Mouse (Mus musculus) midbrain, embryonic 13.5 days (tissue): ENCODE data around the gene Lingo2. TPM values are rescaled to one million over a fixed set of nuclear protein-coding genes. Genes with fewer than 3 reads are reported as not detected.
"Not testable (repeated sequence)": the region's sequence is repeated elsewhere in the genome, so short reads cannot be mapped to it uniquely, and the experiment has no call there.

Experiments used
- ATAC-seq: fragments of 200-750 bp; cut with Nextera tagmentation; 2 replicates; pipeline ENCODE4 v1.8.0; 2017; ENCODE audit warnings: mild to moderate bottlenecking, moderate TSS enrichment, moderate library complexity
- H3K27ac ChIP-seq: fragments of 300-500 bp; sonication (generic); 2 replicates; pipeline ENCODE4 v1.5.1; 2015; ENCODE audit warnings: inconsistent platforms, mild to moderate bottlenecking, moderate library complexity
- H3K27me3 ChIP-seq: fragments of 300-500 bp; sonication (generic); 2 replicates; pipeline ENCODE4 v1.6.1; 2015; ENCODE audit warnings: mild to moderate bottlenecking, inconsistent platforms
- H3K36me3 ChIP-seq: fragments of 300-500 bp; sonication (generic); 2 replicates; pipeline ENCODE4 v1.6.1; 2015; ENCODE audit warnings: mild to moderate bottlenecking, inconsistent platforms
- H3K4me1 ChIP-seq: fragments of 300-500 bp; sonication (generic); replicated peaks from 2 replicates; pipeline ENCODE4 v1.6.1; 2015; ENCODE audit warnings: inconsistent platforms
- H3K4me2 ChIP-seq: fragments of 300-500 bp; sonication (generic); replicated peaks from 2 replicates; pipeline ENCODE4 v1.6.1; 2015; ENCODE audit warnings: moderate library complexity, mild to moderate bottlenecking, inconsistent platforms
- H3K4me3 ChIP-seq: fragments of 300-500 bp; sonication (generic); replicated peaks from 2 replicates; pipeline ENCODE4 v1.5.1; 2015; ENCODE audit warnings: mild to moderate bottlenecking, inconsistent platforms
- H3K9ac ChIP-seq: fragments of 300-500 bp; sonication (generic); replicated peaks from 2 replicates; pipeline ENCODE4 v1.6.1; 2015; ENCODE audit warnings: mild to moderate bottlenecking, inconsistent platforms
- H3K9me3 ChIP-seq: fragments of 300-500 bp; sonication (generic); 2 replicates; pipeline ENCODE4 v1.6.1; 2016; ENCODE audit warnings: mild to moderate bottlenecking, inconsistent platforms
- WGBS: fragments of 180-500 bp; shearing (Covaris S2); methylation state at CpG from one replicate; pipeline ENCODE4 v1.1.7; 2015; 5-methylcytosine and 5-hydroxymethylcytosine counted together
- microRNA counts: library from miRNA; unstranded; fragments of <30 nt; microRNA quantifications from one replicate; lab custom pipeline; 2016
- microRNA-seq: library from miRNA; unstranded; fragments of <30 nt; microRNA quantifications from one replicate; pipeline ENCODE4, GENCODE M21; 2016
- polyA plus RNA-seq: library from polyadenylated mRNA; unstranded; fragments of >200 nt; fragmentation: Nextera tagmentation; extraction: Ambion mirVana; gene quantifications from 2 replicates; pipeline ENCODE4 v1.2.1, GENCODE M21; 2015

Gene Lingo2
- polyA plus RNA-seq, 1 experiment from 2014 or later = 22.5 TPM

GRCm38 (mm10) chr4:35688498-35689240, 1262.9 kb downstream of the Lingo2 start:
- not testable (repeated sequence) for H3K27me3 ChIP-seq, H3K4me2 ChIP-seq, H3K36me3 ChIP-seq, H3K4me3 ChIP-seq, H3K9ac ChIP-seq, H3K27ac ChIP-seq, H3K4me1 ChIP-seq, H3K9me3 ChIP-seq
- WGBS = 64% methylated on average over 5 of the region's 5 CpGs
- peak; percentile 90 for ATAC-seq

MicroRNAs encoded within 50 kb of the gene (microRNA counts, 519-probe panel; counts per million panel counts)
- microRNA mmu-miR-873 (lab: Ali Mortazavi, UCI) = 110 counts per million, percentile 56 among the panel's probes with 10 or more counts
- microRNA mmu-miR-876-3p (lab: Ali Mortazavi, UCI) = 110 counts per million, percentile 56 among the panel's probes with 10 or more counts
- 110 counts per million, percentile 56 among the panel's probes with 10 or more counts for microRNA mmu-miR-876-5p (lab: Ali Mortazavi, UCI)

Small RNAs within 50 kb of the gene (microRNA-seq; reads per million reads assigned to microRNA genes)
- gene Mir873a (not detected), gene Mir873b (not detected), gene Mir876 (not detected)
